Mouse (Mus musculus) heart, adult 2 months (tissue): ENCODE results near the gene Serpine1. TPM values are rescaled to one million over a fixed set of nuclear protein-coding genes. Genes with fewer than 3 reads are reported as not detected.

Source experiments
- DNase-seq, 2 experiments: peaks; one replicate each; pipeline ENCODE4 v3.0.0; 2021
- H3K27ac ChIP-seq: fragments of 200-600 bp; 2 replicates; pipeline ENCODE4 v1.8.1; 2022
- H3K27me3 ChIP-seq: fragments of 200-500 bp; 2 replicates; pipeline ENCODE4 v1.6.1; 2012; ENCODE audit warnings: mild to moderate bottlenecking, low read length, inconsistent platforms, mixed read lengths; ENCODE audit not compliant: control insufficient read depth, insufficient read depth
- H3K36me3 ChIP-seq: fragments of 200-500 bp; 2 replicates; pipeline ENCODE4 v1.6.1; 2012; ENCODE audit warnings: low read length, inconsistent platforms; ENCODE audit not compliant: control insufficient read depth, insufficient read depth
- H3K4me1 ChIP-seq: fragments of 200-500 bp; 2 replicates; pipeline ENCODE4 v1.6.1; 2011; ENCODE audit warnings: low read length; ENCODE audit not compliant: control insufficient read depth, insufficient read depth
- H3K4me3 ChIP-seq: fragments of 200-600 bp; 2 replicates; pipeline ENCODE4 v1.8.1; 2022
- H3K79me2 ChIP-seq: fragments of 200-500 bp; replicated peaks from 2 replicates; pipeline ENCODE4 v1.6.1; 2012; ENCODE audit warnings: mild to moderate bottlenecking, inconsistent platforms, low read length, moderate library complexity, mixed read lengths; ENCODE audit not compliant: control insufficient read depth, insufficient read depth
- H3K9ac ChIP-seq: fragments of 200-500 bp; 2 replicates; pipeline ENCODE4 v1.6.1; 2012; ENCODE audit warnings: low read depth, mild to moderate bottlenecking, control low read depth, inconsistent platforms, low read length, mixed read lengths
- CTCF ChIP-seq: fragments of 200-600 bp; IDR thresholded peaks from 2 replicates; pipeline ENCODE4 v1.8.1; 2022; ENCODE audit warnings: antibody characterized with exemption, mild to moderate bottlenecking, moderate library complexity
- EP300 ChIP-seq: fragments of 200-500 bp; IDR thresholded peaks from 2 replicates; pipeline ENCODE4 v1.6.1; 2011; ENCODE audit warnings: low read depth, low read length, control low read depth; ENCODE audit not compliant: insufficient read depth
- POLR2A ChIP-seq: fragments of 200-500 bp; IDR thresholded peaks from 2 replicates; pipeline ENCODE4 v1.6.1; 2011; ENCODE audit warnings: mild to moderate bottlenecking, low read depth, low read length, control low read depth; ENCODE audit not compliant: insufficient read depth
- WGBS: fragments of 180-500 bp; shearing (Covaris S2); methylation state at CpG from one replicate; pipeline ENCODE4 v1.1.7; 2018; 5-methylcytosine and 5-hydroxymethylcytosine counted together
- intact Hi-C: fragments of 180-260 bp; cut with DNase I; formaldehyde crosslinking; loops from one replicate; pipeline ENCODE4 v1.15.1; 2025
- polyA plus RNA-seq: library from polyadenylated mRNA; depleted of rRNA; stranded (reverse); fragments of >200 nt; gene quantifications from 2 replicates; pipeline ENCODE4 v1.2.3, GENCODE M21; 2012
- total RNA-seq, 2 experiments: library from RNA; stranded (reverse); gene quantifications; 2 replicates each; pipeline ENCODE4 v1.2.3; 2021

Gene Serpine1
- total and polyA plus RNA-seq, 3 experiments: 21.9 to 29.6 (median 24.0) TPM

DNA sequence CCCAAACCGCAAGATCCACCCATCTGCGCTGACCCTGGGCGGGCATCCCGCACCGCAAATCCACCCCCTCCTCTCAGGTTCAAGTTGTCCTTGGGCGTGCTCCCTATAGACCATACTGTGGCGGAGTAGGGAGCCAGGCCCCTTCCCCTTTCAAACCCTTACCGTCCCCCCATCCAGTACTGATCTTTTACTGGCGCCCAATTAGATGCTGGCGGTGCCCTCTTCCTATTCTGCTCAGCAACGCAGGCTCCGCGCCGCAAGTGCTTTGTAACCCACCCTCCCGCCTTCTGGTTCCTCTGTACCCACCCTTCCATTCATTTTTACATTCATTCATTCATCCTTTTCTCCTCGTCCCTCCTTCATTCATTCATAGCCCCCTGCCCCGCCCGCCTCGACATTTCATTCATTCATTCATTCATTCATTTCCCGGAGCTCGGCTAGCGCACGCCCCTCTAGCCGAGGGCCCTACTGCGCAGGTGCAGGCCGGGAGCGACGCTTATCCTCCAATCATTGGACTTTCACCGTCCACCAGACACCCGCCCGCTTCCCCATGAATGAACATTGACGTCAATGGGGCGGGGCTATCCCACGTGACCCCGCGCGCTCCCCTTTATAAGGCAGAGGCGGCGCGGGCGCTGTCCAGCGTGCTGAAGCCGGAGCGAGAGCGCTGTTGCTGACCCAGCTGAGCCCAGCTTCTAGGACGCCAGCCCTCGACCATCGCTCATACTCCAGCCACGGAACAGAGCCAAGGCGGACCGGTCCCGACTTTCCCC is 42.2 kb downstream of the Serpine1 start:
- H3K36me3 ChIP-seq: no peaks in the 10 kb centered on the region
- TF ChIP-seq EP300 (no peak), POLR2A (no peak), CTCF (no peak)
- intact Hi-C loops: loop anchor here (5.0 kb wide), 1 partner anchor 32 kb away; no protein-coding TSS in a partner anchor
- H3K4me1 ChIP-seq: peaks cover 2% of the 10 kb centered on the region
- H3K9ac ChIP-seq: no peak overlapping the region
- H3K4me3 ChIP-seq: no peak overlapping the region
- H3K27ac ChIP-seq: no peak overlapping the region
- H3K79me2 ChIP-seq: no peaks in the 10 kb centered on the region
- H3K27me3 ChIP-seq: peaks cover 17% of the 10 kb centered on the region
- WGBS: 1% methylated on average over 52 of the region's 52 CpGs
- peak; percentile 90 to 95 for DNase-seq

DNA sequence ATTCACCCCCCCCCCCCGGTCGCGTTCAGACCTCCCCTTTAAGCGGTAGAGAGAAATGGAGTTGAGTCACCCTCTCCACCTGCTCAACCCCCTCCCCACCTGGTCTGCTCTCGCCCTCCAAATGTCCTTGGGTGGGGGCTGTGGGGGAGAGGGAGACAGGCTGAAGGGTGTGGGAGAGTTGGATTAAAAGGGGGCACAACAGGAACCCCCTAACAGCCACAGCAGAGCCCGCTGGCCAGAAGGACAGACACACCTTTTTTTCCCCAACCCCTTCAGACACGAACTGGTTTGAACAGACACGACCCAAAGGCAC is 42.8 kb downstream of the Serpine1 start:
- Histone ChIP-seq H3K4me1 (peaks cover 2% of the 10 kb centered on the region), H3K27ac (no peak overlapping the region), H3K79me2 (no peaks in the 10 kb centered on the region), H3K36me3 (no peaks in the 10 kb centered on the region), H3K9ac (no peak overlapping the region), H3K27me3 (peaks cover 18% of the 10 kb centered on the region), H3K4me3 (no peak overlapping the region)
- no peak for TF ChIP-seq EP300
- no peak for TF ChIP-seq POLR2A
- TF ChIP-seq CTCF: no peak
- intact Hi-C loops: loop anchor here (5.0 kb wide), 1 partner anchor 33 kb away; no protein-coding TSS in a partner anchor
- WGBS: 2% methylated on average over 8 of the region's 8 CpGs
- DNase-seq: no peak

DNA sequence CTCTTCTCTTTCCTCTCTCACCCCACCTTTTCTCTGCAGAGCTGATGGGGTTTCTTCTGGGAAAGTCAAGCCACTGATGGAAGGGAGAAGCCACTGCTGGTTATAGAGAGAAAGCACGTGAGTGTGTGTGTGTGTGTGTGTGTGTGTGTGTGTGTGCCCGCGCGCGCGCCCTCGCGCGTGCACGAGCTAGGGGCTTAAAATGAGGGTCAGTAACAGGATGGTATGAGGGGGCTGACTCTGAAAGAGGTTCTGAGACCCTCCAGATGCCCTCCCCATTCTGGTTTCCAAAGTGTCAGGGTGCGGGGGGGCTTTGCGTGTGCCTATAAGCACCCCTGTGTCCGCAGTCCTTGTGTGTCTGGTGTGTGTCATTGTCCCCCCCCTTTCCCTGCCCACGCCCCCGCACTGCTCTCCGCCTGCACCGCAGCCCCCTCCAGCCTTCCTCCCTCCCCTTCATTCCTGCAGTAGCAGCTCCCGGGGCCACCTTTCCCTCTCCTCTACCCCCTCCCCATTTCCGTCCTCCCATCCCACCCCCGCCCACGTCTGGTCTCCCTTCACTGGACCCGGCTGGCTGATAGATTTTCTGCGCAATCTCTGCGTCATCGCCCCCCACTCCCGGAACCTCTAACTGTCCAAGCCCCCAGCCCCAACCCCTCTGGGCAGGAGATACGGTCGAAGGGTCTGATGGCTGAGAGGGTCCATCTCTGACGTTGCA is 43.4 kb downstream of the Serpine1 start:
- no peak for DNase-seq
- TF ChIP-seq POLR2A (no peak), CTCF (no peak), EP300 (no peak)
- WGBS: 4% methylated on average over 29 of the region's 29 CpGs
- Histone ChIP-seq H3K79me2 (no peaks in the 10 kb centered on the region), H3K4me3 (no peak overlapping the region), H3K36me3 (no peaks in the 10 kb centered on the region), H3K27ac (no peak overlapping the region), H3K9ac (no peak overlapping the region), H3K4me1 (peaks cover 2% of the 10 kb centered on the region), H3K27me3 (peaks cover 18% of the 10 kb centered on the region)
- intact Hi-C loops: loop anchor here (5.0 kb wide), 1 partner anchor 34 kb away; no protein-coding TSS in a partner anchor

DNA sequence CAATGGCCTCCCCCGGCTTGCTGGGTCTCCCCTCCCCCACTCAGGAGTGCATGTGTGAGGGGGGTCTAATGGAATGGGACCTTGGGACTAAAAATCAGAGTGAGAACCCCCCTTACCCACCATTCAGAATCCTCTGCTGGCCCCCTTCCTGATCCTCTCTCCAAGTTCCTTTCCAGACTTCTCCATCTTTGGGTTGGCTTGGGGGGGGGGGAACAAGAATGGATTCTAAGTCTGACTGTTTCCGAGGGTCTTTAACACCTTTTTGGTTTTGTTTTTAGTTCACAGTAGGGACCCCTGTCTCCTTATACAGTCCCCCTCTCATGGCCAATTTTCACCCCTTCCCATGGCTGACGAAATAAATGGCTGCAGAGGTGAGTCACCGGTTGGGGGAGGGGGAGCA is 46.0 kb downstream of the Serpine1 start, which contains the start of gene Vgf:
Vgf (plus strand) TSS at position 301 of the 400 bp plus-strand sequence.
- no peaks in the 10 kb centered on the region for H3K36me3 ChIP-seq
- H3K27me3 ChIP-seq: peaks cover 18% of the 10 kb centered on the region
- 13% methylated on average over 4 of the region's 4 CpGs for WGBS
- TF ChIP-seq POLR2A (no peak), CTCF (no peak), EP300 (no peak)
- H3K4me1 ChIP-seq: no peaks in the 10 kb centered on the region
- intact Hi-C loops: loop anchor here (5.0 kb wide), 1 partner anchor 36 kb away; no protein-coding TSS in a partner anchor
- no peak within 1 kb of the TSS for H3K9ac ChIP-seq
- H3K4me3 ChIP-seq: no peak within 1 kb of the TSS
- H3K79me2 ChIP-seq: no peaks in the 10 kb centered on the region
- no peak within 1 kb of the TSS for H3K27ac ChIP-seq
- DNase-seq: no peak

DNA sequence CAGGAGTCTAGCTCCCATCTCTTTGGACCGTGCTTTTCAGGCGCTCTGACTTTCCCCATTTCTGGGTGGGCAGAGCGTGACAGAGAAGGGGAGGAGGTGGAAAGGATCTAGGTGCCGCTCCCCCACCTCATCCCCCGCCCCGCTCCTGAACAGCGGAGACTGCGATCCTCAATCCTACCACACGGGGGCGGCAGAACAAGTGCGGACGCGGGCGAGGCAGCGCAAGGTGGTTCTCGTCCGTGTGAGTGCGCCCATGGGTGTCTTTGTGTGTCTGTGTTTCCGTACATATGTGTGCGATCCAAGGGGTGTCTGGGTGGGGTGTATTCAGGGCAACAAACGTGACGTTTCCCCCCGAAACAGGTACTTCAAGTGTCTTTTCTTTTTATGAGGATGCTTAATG is 46.9 kb downstream of the Serpine1 start:
- Histone ChIP-seq H3K4me3 (no peak overlapping the region), H3K9ac (no peak overlapping the region), H3K27ac (no peak overlapping the region), H3K4me1 (no peaks in the 10 kb centered on the region), H3K79me2 (no peaks in the 10 kb centered on the region), H3K36me3 (no peaks in the 10 kb centered on the region), H3K27me3 (peaks cover 14% of the 10 kb centered on the region)
- WGBS: under 1% methylated on average over 23 of the region's 23 CpGs
- TF ChIP-seq EP300 (0 out of 2 replicates have a peak, but pooled peaks have one; percentile 29), POLR2A (no peak), CTCF (0 out of 2 replicates have a peak, but pooled peaks have one; percentile 100)
- DNase-seq: peak; percentile 71 to 89
- intact Hi-C loops: loop anchor here (1.0 to 5.0 kb wide), 2 partner anchors 37 to 82 kb away; no protein-coding TSS in a partner anchor
